Mouse (Mus musculus) kidney, postnatal 14 days (tissue): Measurements from ENCODE around the gene Tmem245.
A peak's percentile ranks its signal among the peaks of the same experiment; 100 is the strongest.

Experiments used
- DNase-seq: peaks from one replicate; pipeline ENCODE4 v3.0.0; 2022; ENCODE audit warnings: mixed read lengths

Gene Tmem245

DNA sequence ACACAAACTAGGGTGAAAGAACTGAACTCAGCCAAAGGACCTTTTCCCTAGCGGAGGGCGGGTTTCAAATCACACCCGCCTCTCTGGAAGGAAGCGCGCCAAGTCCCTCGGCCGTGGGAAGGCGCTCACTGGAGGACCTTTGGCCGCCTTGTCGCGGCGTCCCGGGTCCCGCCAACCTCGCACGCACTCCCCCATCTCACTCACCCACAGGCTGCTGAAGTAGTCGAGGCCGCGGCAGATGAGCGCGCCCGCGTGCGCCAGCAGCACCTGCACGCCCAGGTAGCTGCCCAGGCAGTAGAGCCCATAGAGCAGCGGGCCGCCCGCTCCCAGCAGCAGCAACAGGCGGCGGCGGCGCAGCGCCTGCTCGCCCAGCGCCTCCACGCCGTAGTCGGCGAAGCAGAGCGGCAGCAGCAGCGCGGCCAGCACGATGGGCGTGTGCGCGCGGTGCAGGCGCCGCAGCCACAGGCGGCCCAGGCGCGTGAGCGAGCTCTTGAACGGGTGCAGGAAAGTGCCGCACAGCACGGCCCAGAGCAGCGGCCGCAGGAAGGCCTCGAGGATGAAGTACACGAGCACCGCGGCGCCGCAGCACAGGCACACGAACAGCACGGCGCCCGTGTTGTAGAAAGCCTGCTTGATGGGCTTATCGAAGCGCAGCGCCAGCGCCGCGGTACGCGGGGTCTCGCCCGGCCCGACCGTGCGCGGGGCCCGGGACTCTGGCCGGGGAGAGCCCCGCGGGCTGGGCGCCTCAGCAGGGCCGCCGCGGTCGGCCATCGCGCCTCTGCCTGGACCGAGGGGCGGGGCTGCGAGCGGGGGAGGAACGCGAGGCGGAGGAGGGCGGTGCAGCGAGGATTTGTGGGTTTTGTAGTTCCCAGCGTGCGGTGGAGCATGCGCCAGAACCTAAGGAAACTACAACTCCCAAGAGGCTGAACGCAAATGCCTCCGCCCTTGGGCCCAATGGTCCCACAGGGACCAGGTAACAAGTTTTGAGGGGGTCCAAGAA, at the start of gene Tmem245:
Tmem245 (minus strand) TSS at position 797 of the 1,000 bp plus-strand sequence.
- DNase-seq = peak; percentile 97

DNA sequence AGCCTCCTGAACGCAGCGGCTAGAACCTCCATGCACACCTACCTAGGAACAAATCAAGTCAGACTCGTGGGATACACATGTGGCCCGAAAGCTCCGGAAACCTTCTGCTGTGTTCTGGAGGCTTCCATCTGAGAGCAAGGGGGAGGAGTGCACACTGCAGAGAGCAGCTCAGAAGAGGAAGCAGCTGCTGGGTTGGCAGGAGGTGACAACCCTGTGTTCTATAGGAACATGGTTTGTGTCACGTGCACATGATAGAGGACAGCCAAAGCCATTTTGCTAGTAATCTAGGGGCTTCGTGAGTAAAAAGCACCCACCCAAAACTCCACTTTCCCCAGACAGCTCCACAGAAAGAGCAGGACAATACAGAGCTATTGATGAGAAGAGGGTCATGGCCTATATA, 46.1 kb upstream of the Tmem245 start:
- DNase-seq = no peak

DNA sequence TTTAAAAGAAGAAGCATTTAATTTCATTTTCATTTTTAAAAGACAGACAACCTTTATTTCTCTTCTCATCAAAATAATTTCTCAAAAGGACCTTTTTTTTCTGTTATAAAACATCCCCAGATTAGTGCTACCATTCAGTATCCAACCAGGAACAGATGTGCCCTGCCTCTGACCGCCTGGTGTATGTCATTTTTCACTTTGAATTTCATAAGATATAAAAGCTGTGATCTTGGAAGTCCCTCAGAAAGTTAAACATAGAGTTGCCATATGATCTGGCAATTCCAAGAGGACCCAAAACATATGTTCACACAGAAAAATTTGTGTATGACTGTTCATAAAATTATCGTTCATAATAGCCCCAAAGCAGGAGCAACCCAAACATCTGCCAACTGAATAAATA, 44.7 kb upstream of the Tmem245 start:
- no peak for DNase-seq

DNA sequence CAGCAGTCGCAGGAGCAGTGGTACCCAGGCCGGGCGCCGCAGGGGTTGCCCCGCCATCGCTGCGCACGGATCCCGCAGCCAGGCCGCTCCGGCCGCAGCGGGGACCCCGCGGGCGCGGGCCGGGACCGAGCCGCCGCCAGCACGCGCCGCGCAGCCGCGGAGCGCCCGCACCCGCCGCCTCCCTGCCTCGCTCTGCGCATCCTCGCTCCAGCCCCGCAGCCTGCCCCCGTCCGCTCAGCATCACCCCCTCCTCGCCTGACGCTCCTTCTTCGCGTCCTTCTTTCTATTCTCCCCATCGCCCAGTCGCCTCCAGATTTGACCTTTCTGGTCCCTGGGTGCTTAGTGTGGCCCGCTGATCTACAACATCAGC, 43.0 kb upstream of the Tmem245 start, which contains the start of gene Frrs1l:
Frrs1l (minus strand) TSS at position 177 of the 370 bp plus-strand sequence.
- no peak for DNase-seq

DNA sequence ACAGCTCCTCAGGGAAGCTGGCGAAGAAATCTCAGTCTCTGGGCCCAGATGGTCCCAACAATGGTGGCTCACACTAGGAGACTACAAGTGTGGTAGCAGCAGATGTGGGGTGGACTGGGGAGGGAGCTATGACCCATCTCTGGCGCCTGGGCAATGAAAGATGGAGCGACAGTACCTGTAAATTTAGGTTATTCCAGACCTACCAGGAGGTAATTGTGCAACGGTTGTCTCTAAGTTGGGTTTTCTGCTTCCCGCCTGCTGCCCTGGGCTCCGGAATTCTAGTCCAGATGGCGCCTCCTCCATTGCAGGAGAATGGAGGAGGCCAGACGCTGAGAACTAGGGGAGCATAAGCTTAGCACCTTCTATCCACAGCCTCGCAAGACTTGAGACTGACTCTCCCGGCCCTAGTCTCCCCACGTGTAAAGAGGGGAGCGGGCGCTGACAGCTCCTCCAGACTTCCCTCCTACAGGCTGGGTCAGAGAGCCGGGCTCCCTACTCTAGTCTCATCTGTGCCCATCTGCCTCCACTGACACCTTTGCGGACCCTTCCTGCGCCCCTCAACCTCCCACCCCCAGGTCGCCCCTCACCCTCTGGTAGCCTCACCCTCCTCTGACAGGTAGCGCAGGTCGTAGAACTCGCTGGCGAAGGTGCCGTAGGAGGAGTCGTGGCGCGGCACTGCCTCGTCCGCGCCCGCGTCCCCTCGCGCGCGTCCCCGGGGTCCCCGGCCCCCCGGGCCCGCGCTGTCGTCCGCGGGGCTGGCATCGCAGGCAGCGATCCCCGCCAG, 42.4 kb upstream of the Tmem245 start:
- no peak for DNase-seq

DNA sequence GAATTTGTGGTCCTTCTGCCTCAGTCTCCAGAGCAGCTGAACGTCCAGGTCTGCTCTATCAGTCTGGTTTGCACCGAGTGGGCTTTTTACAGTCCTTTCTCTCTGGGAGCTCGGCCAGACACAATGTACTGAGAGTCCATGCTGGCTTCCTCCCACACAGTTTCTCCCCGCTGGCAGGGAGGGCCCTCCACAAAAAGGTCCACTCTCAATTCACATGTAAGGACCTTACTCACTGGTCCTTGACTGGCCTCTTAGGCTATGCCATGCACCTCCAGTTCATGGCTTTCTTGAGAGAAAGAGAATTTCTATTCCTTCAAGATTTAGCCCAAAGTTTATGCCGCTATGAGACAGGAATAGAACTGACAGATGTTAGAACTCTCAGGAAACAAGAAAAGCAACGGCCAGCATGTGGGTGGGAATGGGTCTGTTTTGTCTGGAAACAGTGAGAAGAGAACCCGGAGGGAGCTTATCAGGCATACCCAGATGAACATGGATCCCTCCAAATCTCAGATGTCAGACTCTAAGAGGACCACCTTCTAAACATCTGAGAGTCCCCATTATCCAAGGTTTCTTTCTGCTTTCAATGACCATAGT, 18.4 kb upstream of the Tmem245 start:
- no peak for DNase-seq

DNA sequence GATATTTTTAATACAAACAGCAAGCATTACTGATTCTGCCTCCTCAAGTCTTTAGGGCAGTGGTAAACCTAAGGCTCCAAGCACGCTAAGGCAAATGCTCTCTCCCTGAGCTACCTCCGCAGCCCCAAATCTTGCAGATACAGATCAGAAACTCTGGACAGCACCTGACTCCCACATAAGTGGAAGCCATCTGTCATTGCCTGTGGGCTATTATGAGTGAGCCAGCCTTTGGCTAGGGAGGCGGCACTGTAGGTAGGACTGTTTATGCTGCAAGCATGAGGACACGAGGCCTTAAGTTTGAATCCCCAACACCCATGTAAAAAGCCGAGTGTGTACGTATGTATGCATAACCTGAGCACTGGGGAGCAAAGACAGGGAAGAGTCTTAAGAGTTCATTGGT, 16.4 kb upstream of the Tmem245 start:
- no peak for DNase-seq

DNA sequence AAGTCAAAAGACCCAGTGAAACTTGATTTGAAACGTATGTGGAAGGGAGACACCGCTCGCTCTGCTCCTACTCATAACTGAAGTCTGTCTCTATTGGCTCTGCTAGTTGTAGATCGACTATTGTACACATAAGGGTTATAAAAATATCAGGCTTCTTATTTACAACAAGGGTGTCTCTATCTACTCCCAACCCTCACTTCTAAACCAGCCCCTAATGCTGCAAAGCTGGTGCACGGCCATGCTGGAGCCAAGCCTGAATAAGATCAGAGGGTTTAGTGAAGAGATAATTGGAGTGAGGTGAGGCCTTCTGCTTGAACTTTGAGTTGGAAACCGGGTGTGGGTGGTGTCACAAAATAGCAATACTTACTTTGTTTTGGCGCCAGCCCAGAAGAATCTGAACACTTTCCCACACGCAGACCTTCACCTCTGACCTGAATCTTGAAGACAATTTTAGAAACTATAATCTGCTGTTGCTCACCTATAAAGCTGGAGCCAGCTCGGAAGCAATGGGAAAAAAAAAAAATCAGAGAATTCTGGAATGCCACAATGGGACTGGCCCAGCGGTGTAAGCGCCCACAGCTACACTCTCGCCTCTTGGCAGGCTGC, 14.2 kb upstream of the Tmem245 start:
- peak; percentile 24 for DNase-seq

DNA sequence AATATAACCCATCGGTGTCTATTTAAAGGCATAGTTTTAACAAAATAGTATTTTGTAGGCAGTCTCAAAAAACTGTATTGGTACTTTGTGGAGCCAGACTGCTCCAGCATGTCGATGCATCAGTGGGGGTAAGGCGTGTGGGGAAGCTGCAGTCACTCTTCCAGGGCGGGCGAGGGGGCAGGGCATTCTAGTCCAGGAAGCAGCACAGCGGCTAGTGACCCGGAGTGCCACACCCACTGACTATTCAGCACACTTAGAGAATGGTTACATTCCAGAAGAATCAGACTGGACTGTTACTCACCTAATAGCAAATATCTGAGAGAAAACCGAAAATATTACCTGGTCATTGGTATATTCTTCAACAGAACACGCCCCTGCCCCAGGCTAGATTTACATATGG, 10.3 kb upstream of the Tmem245 start:
- no peak for DNase-seq

DNA sequence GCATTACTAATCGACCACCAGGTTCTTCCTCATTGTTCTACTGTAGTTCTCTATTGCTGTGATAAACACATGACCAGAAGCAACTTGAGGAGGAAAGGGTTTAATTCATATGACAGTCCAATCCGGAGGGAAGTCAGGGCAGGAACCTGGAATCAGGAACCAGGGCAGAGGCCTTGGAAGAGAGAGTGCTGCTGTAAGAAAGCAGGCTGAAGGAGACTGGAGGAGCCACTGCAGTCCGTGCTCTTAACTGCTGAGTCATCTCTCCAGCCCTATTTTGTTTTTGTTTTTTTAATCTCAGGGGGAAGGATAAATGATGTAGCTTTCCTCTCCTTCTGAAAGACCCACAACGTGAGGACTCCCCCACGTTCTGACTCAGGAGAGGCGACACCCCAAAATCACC, 6.0 kb upstream of the Tmem245 start:
- DNase-seq = no peak

DNA sequence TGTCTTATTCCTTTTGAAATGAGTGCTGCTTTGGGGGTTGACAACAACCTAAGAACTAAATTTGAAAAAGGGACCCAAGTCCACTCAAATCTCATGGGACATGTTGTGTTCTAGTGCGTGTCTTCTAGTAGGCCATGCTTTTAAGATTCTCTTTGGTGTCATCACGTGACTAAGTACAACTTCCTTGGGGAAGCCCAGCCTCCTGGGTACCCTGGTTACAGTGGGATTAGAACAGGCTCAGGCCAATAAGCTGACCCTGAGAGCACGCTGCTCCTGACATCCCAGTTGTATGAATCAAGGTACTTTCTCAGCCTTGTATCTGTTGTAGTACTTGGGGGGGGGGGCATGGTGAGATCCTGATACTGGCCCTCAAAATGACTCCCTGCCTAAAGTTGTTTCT, 4.5 kb upstream of the Tmem245 start:
- no peak for DNase-seq

DNA sequence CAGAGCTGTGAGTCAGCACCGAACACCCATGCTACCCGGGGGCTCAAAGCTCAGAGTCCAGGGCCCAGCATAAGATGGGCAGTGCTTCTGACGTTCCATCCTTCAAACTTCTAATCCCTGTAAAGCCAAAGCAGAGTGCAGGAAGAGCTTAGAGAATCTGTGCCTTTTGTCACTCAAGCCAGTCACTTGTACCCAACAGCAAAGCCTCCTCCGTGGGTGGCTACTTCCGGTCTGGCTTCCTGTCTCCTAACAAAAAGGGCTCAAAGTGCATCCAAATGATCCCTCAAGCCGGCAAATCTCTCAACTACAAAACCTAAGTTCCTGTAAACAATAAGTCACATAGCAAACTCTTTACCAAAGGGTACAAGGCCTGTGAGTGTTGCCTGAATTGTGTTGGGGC, 2.3 kb upstream of the Tmem245 start:
- DNase-seq = no peak

DNA sequence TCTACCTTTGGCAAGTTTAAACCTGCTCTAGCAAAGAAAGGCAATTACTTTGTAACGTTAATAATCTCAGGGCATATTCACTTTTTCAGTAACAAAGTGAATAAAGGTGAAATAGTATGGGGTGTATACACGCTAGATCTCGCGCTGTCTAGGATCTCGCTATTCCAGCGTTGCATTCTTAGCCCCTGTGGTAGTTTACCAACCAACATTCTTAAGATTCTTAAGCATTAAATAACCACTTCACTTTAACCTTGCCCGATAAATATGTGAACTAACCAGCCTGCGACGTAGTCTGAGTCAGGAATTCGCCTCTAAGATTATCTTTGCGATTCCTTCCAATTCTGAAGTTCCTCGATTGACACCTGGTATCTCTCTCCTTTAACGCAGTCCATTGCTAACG, 1.1 kb downstream of the Tmem245 start:
- no peak for DNase-seq

DNA sequence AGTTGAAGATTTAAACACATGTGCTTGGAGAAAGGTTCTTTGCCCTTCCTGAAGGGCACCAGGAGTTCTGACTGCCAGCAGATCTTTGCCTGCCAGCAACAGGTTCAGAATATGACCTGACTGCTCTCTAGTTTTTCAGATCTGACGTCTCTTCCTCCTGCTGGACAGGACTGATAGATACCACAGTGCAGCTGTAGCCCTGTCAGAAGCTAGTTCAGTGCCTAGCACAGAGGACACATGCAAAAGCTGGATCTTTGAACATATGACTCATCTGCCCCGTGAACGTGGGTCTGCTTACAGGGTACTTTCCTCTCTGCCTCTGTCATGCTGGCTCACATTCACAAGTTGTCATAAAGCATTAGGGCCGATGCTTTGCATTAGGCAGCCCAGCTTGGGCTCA, 3.0 kb downstream of the Tmem245 start:
- DNase-seq = peak; percentile 45

DNA sequence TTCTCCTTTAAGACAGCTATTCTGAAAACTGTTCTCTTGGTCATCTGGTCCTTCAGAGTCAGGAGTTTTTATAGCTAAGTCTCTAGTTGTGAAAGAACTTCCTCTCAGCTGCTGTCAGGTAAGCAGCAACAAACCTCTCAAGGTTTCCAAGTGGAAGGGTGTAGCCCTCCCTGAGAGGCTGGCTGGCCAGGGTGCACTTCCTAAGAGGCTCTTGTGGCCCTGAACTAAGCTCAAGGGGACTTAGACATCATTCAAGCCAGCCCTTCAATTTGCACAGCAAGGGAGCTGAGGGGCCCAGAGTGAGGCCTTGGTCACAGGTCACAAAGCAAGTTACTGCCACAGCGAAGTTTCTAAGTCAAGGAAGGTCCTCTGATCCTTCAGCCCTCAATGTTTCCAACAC, 4.0 kb downstream of the Tmem245 start:
- DNase-seq = no peak

DNA sequence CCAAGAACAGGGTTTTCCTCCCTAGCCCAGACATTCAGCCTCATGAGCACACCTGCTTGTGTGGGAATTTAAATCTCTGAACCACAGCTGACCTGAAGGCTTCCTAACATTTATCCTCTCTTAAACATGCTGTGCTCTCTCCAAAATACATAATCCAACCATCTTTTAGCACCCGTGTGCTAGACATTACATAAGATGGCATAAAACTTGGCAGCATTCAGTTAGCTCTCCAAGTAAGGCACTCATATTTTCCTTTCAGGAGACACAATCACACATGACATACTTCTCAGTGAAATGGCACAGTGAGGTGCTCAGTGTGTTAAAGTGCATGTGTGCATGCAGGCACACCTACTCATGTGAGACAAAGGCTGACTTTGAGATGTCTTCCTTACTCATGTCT, 4.7 kb downstream of the Tmem245 start:
- DNase-seq = no peak

DNA sequence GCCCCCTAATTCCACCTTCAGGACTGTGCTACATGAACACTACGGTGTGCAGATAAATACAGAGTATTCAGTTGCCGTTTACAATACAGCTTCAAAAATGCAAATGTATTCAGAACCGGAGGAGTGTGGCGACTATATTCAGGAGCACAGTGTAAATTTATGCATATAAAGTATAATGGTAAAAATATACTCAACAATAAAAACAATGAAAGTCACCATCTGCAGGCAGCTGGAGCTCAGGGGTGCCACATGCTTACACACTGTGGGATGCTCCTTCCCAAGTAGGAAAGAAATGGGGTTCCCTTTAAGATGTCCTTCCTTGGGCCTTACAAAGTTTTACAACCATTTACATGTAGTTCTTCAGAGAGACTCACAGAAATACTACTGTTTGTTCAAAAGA, 5.8 kb downstream of the Tmem245 start:
- DNase-seq = no peak

DNA sequence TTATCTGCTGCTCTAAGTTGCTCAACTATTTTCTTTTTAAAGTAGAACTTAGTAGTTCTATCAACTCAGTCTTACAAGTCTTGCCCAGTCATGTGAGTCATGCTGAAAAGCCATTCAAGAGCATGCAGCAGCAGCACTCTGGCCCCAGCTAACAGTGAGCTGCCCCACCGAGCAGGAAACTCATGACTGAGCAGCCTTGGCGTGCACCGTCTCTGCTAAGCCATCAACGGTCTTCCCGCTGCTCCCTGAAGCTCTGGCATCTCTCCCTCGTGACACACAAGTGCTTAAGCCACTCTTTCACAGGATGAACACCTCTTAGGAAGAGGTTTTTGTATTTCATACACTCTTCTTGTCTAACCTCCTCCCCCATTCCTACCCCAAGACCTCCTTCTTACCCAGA, 10.1 kb downstream of the Tmem245 start:
- peak; percentile 44 for DNase-seq

DNA sequence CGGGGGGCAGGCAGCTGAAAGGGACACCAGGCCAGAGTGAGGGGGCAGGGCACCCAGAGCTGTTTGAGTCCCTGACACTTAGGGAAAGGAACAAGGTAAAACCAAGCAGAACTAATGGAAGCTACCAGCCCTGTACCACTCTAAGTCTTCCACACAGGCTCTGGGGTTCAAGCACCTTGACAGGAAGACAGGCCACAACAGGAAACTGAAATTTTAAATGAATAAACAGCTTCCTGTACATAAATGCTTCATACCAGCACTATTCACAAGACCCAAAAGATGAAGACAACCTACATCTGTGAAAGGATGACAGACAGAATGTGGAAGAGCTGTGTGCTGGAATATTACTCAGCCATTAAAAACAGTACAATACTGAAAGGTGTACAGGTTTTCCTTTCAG, 11.9 kb downstream of the Tmem245 start:
- no peak for DNase-seq

DNA sequence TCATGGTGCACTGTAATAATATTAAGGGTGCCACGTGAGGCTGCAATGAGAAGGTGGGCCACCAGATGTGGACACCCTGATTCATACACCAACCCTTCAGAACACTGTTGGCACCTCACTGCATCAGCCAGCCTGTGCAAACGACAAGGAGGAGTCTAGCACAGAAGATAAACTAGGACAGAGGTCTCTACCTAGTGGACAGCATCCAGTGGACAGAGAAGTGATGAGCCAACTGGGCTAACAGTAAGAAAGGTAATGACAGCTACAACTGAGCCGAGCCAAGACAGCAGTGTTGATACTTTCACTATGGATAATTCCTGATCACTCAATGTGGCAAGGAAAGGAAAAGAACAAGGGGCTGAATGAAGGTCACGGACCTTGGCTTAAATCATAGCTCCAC, 14.1 kb downstream of the Tmem245 start:
- DNase-seq = no peak

DNA sequence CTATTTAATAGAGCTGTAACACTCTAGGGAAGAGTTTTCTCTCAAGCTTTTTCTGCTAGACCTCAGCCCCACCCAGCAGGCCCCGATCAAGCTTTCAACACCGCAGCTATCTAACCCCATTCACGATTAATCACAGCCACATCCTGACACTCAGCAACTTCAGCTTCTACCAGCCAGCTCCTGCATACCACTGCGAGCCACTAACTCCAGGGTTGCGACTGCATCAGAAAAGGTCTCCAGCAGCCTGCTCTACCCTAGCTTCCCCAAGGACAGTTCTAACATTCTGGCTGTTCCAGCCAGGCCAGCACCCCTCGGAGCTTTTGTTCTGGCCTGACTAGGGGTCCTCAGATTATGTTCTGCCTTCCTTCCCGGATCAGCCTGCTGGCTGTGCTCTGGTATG, 15.1 kb downstream of the Tmem245 start:
- DNase-seq = no peak

DNA sequence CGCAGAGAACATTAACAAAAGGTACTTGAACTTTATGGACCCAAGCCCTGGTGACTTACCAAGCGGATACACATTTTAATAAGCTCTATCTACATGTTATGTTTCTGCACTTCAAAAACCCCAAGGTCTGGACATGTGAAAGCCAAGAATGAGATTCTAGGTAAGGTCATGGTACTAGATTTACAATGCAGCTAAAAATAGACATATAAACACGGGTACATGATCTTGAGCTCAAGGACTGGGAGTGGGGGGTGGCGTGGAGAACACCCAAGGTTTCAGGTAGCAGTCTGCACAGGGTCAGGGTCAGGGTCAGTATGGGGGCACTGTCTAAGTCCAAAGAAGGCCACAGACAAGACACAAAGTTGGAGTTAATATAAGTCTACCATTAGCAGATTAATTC, 16.9 kb downstream of the Tmem245 start:
- no peak for DNase-seq

DNA sequence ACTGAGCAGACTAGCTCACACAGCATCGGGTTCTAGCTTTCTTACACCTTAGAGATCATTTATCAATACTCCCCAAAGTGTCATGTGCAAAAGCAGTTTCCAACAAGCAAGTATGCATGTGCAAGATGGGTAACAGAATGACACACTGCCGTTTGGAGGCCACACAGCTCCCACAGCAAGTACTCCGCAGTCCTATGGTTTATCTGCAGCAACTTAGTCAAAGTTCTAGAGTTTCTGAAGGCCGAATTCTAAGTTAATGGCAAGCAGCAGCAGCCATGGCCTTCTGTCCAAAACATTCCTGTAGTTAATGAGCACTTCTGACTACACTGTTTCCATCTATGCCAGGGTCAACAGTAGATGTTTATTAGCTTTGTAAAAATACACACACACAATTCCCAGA, 20.3 kb downstream of the Tmem245 start:
- no peak for DNase-seq
